Mouse (Mus musculus) cerebellum, adult 2 months (tissue): ENCODE measurements at regions not wholly inside any gene's neighbourhood (a gene's known extent, or its start where the extent isn't known, plus 50 kb on each side); places are given as distances from the start of the nearest gene placed in this dataset.

Source experiments
- DNase-seq, 2 experiments: peaks; one replicate each; pipeline ENCODE4 v3.0.0; 2021
- H3K27ac ChIP-seq: fragments of 200-500 bp; 2 replicates; pipeline ENCODE4 v1.5.1; 2012; ENCODE audit warnings: low read length, control low read depth, inconsistent platforms; ENCODE audit not compliant: insufficient read depth
- H3K27me3 ChIP-seq: fragments of 200-500 bp; 2 replicates; pipeline ENCODE4 v1.6.1; 2012; ENCODE audit warnings: inconsistent platforms, mild to moderate bottlenecking, low read length, moderate library complexity; ENCODE audit not compliant: control insufficient read depth, insufficient read depth
- H3K4me1 ChIP-seq: fragments of 200-500 bp; 2 replicates; pipeline ENCODE4 v1.6.1; 2011; ENCODE audit warnings: low read length; ENCODE audit not compliant: control insufficient read depth, insufficient read depth
- H3K4me3 ChIP-seq: fragments of 200-500 bp; replicated peaks from 2 replicates; pipeline ENCODE3; 2011; ENCODE audit warnings: mild to moderate bottlenecking, low read depth, low read length, control low read depth; ENCODE audit not compliant: insufficient read depth
- CTCF ChIP-seq: fragments of 200-500 bp; IDR thresholded peaks from 2 replicates; pipeline ENCODE4 v1.5.1; 2011; ENCODE audit warnings: low read depth, mild to moderate bottlenecking, control low read depth, low read length, moderate library complexity, borderline replicate concordance; ENCODE audit not compliant: insufficient read depth
- POLR2A ChIP-seq: fragments of 200-500 bp; IDR thresholded peaks from 2 replicates; pipeline ENCODE4 v1.6.1; 2011; ENCODE audit warnings: low read length, control low read depth, borderline replicate concordance; ENCODE audit not compliant: insufficient read depth
- WGBS: fragments of 180-500 bp; shearing (Covaris S2); methylation state at CpG from one replicate; pipeline ENCODE4 v1.1.7; 2018; 5-methylcytosine and 5-hydroxymethylcytosine counted together

DNA sequence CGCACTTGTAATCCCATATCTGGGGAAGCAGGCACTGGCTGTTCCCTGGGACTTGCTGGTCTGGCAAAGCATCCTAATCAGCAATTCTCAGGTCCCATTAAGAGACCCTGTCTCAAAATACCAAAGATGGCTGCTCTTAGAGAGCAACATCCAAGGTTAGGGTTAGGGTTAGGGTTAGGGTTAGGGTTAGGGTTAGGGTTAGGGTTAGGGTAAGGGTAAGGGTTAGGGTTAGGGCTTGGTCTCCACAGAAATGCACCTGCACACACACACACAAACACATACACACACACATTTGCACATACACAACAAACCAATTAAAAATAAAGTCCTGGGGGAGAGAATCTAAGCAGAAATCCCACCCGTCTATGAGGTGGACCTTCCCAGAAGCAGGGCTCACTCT is 195.8 kb upstream of the Tcerg1l start:
- Histone ChIP-seq H3K27ac (no peak overlapping the region), H3K27me3 (no peaks in the 10 kb centered on the region), H3K4me3 (no peak overlapping the region), H3K4me1 (no peaks in the 10 kb centered on the region)
- no peak for TF ChIP-seq CTCF
- no peak for TF ChIP-seq POLR2A
- WGBS = 80% methylated on average over 2 of the region's 2 CpGs
- DNase-seq = no peak

DNA sequence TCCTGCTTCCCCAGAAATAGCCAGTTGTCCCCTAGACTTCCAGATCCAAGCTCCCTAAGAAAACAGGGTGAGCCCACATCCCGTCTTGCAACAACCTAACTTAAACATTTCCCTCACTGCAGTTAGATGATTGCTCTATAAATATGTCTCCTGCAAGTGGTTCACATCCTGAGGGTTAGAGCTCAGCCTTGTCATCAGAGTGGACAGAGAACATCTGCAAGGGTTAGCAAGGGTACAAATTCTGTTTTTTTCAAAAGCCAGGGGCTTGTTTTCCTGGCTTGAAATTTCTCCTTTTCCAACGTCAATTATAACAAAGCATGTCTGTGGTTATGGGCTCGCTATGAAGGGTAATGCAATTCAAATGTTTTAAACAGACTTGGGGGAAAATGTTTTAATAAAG is 169.8 kb upstream of the Tcerg1l start:
- DNase-seq = no peak
- H3K4me1 ChIP-seq = no peaks in the 10 kb centered on the region
- no peak overlapping the region for H3K27ac ChIP-seq
- 83% methylated on average over 3 of the region's 3 CpGs for WGBS
- no peak overlapping the region for H3K4me3 ChIP-seq
- H3K27me3 ChIP-seq = no peaks in the 10 kb centered on the region; the same call in 1 of the 2 replicates
- no peak for TF ChIP-seq POLR2A
- TF ChIP-seq CTCF = no peak

DNA sequence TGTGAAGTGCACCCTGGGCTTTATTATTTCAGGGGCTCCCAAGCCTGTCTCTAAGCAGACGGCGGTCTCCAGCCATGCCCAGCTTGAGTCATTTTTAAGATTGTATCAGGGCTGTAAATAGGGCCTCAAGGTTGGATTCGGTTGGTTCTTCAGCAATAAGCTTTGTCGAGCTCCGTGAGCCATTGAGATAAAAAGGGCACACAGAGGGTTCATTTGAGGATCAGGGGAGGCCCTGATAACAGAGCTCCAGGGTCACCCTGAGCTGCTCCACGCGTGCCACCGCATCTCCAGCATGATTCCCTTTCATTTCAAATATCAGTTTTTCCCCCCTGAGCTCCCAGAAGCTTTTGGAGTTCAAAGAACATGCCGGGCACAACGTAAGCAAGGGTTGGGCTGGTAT is 154.1 kb upstream of the Tcerg1l start:
- no peak for DNase-seq
- Histone ChIP-seq H3K27ac (no peak overlapping the region), H3K4me1 (no peaks in the 10 kb centered on the region), H3K4me3 (no peak overlapping the region), H3K27me3 (no peaks in the 10 kb centered on the region)
- TF ChIP-seq CTCF (no peak), POLR2A (no peak)
- 88% methylated on average over 10 of the region's 10 CpGs for WGBS

DNA sequence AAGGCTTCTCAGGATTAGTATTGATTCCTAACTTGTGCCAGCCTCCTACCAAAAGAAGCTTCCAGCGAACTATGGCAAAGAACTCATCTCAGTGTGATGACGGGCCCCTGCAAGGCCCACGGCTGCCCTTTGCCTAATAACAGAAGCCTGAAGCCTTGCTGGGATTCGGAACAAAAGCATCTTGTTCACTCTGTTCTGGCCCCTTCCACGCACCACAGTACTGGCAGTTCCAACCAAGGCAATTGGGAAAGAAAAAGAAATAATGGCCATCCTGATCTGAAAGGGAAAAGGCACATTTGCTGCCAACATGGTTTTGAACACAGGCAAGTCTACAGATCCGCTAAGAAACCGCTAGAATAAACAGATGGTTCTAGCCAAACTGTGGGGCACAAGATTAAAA is 150.4 kb upstream of the Tcerg1l start:
- 53% methylated on average over 7 of the region's 7 CpGs for WGBS
- TF ChIP-seq CTCF = no peak
- no peak for TF ChIP-seq POLR2A
- Histone ChIP-seq H3K27me3 (no peaks in the 10 kb centered on the region), H3K4me1 (no peaks in the 10 kb centered on the region), H3K4me3 (no peak overlapping the region), H3K27ac (no peak overlapping the region)
- DNase-seq = peak in 1 of 2 experiments; percentile 33

DNA sequence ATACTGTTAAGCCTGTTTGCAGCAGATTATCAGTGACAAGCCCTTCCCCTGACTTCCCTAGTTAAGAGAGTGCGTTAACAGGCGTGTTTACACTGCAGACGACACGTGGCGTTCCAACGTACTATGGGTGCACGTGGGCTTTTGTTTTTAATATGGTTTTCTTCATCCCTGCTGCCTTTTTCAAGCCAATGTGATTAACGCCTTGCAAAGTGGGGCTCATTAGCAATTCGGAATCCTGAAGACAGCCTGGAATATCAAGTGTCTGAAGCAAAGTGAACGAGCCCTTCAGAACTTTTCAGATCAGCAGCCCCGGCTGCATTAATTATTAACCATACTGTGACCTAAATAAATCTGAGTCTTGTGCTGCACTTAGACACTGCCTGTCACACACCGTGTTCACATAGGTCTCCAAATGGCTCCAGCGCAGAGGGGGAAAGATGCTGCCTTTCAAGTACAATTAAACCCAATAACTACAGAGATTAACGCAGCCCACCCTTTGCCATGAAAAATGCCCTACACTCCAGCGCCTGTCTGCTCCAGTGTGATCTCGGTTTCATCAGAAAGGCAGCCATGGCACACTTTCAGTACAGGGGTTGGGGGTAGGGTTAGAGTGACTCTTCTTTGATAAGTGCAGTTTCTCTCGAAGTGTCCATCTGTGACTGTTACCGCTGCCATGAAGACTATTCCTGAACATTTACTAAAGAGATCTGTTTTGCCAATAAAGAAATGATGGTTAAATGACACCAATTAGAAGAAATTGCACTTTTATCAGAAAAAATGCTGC is 140.7 kb upstream of the Tcerg1l start:
- no peak overlapping the region for H3K27ac ChIP-seq

DNA sequence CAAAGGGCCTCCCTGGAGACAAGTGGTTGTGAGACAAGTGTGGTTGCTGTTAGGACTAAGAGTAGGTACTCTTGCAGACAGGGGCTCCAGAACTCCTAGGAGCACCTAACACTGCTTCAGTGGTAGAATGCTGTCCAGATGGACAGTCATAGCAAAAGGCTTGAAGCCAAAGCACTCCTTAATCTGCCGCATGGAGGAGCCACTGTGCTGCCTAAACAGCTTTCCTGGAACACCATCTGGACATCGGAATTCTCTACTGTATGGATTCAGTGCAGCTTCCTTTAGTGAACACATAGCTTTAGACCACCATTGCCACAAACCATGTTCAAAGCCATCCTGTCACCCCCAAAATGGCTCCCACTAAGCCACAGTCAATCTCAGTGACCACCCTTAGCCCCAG is 128.6 kb upstream of the Tcerg1l start:
- Histone ChIP-seq H3K27me3 (no peaks in the 10 kb centered on the region), H3K27ac (no peak overlapping the region), H3K4me1 (no peaks in the 10 kb centered on the region), H3K4me3 (no peak overlapping the region)
- TF ChIP-seq CTCF (peak; percentile 67; the same call in 1 of the 2 replicates), POLR2A (no peak)
- DNase-seq = peak; percentile 15 to 31
- WGBS = 31% methylated on average over 2 of the region's 2 CpGs

More for the DNA sequence above, 140.7 kb upstream of the Tcerg1l start:
- Histone ChIP-seq H3K27me3 (no peaks in the 10 kb centered on the region), H3K4me3 (no peak overlapping the region), H3K4me1 (no peaks in the 10 kb centered on the region)
- no peak for DNase-seq
- WGBS = 67% methylated on average over 18 of the region's 18 CpGs
- TF ChIP-seq POLR2A (no peak), CTCF (no peak)

DNA sequence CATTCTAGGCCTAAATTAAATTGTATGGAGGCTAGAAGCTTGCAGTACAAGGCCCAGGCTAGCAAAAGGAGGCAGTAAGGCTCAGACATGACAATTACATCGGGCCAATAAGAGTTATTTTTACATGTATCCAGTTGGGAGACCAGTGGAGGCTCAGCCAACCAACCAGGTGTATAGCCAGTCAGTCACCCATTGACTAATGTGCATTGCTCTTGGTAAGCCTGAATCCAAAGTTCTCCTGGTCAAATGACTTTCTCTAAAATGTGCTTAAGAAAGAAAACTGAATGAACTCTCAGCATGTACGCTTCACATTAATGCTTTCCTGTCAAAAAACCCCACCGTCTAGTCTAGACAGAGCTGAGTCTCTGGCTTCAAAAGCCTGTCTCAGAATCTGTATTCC is 127.4 kb upstream of the Tcerg1l start:
- WGBS = 82% methylated on average over 3 of the region's 3 CpGs
- TF ChIP-seq POLR2A = no peak
- no peak for TF ChIP-seq CTCF
- no peaks in the 10 kb centered on the region for H3K27me3 ChIP-seq
- no peak overlapping the region for H3K27ac ChIP-seq
- no peak for DNase-seq
- H3K4me1 ChIP-seq = no peaks in the 10 kb centered on the region
- no peak overlapping the region for H3K4me3 ChIP-seq

DNA sequence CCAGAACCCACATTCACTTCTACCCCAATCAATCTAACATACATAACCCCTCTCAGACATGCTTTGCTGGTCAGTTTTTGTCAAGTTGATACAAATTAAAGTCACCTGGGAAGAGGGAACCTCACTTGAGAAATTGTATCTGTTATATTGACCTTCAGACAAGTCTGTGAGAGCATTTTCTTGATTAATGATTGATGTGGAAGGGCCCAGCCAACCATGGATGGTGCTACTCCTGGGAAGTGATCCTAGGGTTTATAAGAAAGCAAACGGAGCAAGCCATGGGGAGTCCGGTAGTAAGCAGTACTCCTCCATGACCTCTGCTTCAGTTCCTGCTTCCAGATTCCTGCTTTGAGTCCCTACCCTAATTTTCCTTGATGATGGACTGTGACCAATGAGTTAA is 116.6 kb upstream of the Tcerg1l start:
- Histone ChIP-seq H3K4me1 (no peaks in the 10 kb centered on the region), H3K27me3 (no peaks in the 10 kb centered on the region), H3K4me3 (no peak overlapping the region), H3K27ac (no peak overlapping the region)
- TF ChIP-seq CTCF = no peak
- no peak for TF ChIP-seq POLR2A
- 91% methylated on average over 2 of the region's 2 CpGs for WGBS
- no peak for DNase-seq
